Mouse (Mus musculus) liver, adult 2 months (tissue): ENCODE measurements around the gene Gm9040.
"Not testable (repeated sequence)": the region's sequence is repeated elsewhere in the genome, so short reads cannot be mapped to it uniquely, and the experiment has no call there.

Experiments used
- CTCF ChIP-seq: fragments of 200-500 bp; IDR thresholded peaks from 2 replicates; pipeline ENCODE4 v1.5.1; 2011; ENCODE audit warnings: low read depth, low read length, control low read depth
- POLR2A ChIP-seq: fragments of 200-500 bp; IDR thresholded peaks from 2 replicates; pipeline ENCODE4 v1.6.1; 2011; ENCODE audit warnings: low read length, control low read depth; ENCODE audit not compliant: insufficient read depth; ENCODE audit errors: extremely low read depth

DNA sequence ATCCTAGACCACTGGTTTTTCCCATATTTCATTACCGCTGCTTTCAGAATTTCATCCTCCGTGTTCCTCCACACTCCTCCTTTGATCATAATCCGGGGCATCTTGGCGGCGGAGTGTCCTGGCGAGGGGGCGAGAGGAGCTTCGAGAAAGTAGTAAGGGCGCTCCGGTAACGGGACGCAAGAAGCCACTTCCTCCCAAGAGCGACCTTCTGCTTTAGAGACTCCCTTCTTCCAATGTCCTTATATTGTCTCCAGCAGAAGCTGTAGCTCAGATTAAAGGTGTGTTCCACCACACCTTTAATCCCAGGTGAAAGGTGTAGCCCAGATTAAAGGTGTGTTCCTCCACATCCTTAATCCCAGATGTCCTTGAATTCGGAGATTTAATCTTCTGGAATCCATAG, 5.5 kb upstream of the Gm9040 start, which contains the start of gene Gm9044:
- TF ChIP-seq POLR2A, CTCF: not testable (repeated sequence)
